Mouse (Mus musculus): Measurements from ENCODE around the gene A230050P20Rik. TPM values are rescaled to one million over a fixed set of nuclear protein-coding genes. Genes with fewer than 3 reads are reported as not detected.

A230050P20Rik gene
- polyA plus RNA-seq, 1 experiment from 2014 or later = 5.4 TPM

DNA sequence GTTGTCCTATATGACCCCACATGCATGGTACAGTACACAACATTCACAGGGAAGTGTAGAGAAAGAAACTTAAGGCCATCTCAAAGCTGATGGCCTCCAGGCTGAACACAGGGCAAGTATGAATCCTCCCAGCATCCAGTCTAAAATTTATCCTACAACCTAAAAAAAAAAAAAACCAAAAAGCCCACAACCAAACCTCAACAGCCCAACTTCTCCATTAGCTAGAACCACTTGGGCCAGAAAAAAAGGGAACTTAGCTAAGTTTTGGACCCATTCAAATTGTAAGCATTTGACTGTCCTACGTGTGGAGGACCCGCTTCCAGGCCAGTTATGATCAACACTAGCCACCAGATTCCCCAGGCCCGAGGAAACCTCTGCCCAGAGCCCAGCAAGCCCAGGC is 54.8 kb downstream of the A230050P20Rik start:
- no peak for DNase-seq
- Histone ChIP-seq H3K27me3 (ENCODE audit: insufficient read depth, low read length) (no peaks in the 10 kb centered on the region), H3K9ac (replicated peaks) (no peak overlapping the region), H3K4me1 (ENCODE audit: insufficient read depth) (no peaks in the 10 kb centered on the region), H3K27ac (ENCODE audit: low read depth) (no peak overlapping the region), H3K4me3 (ENCODE audit: low read depth, low read length) (no peak overlapping the region), H3K9me3 (ENCODE audit: low read length) (no peaks in the 10 kb centered on the region), H3K36me3 (replicated peaks; ENCODE audit: insufficient read depth, low read length) (peaks cover 93% of the 10 kb centered on the region), H3K4me2 (ENCODE audit: low read depth, low read length) (no peak overlapping the region)
- ATAC-seq = no peak
- TF ChIP-seq CTCF (IDR thresholded peaks at IDR 0.05; ENCODE audit: low read depth) (no peak), EP300 (IDR thresholded peaks at IDR 0.05; ENCODE audit: low read depth) (no peak)
- WGBS (ENCODE audit: insufficient replicate concordance) = 80% methylated on average over 3 of the region's 3 CpGs

Small RNA genes within 50 kb of the gene (microRNA-seq; reads per million reads assigned to microRNA genes)
- gene Mir7081 = not detected

Other genes with a start within 250 kb of the A230050P20Rik start
- gene Ubl5, start 225.8 kb upstream of the A230050P20Rik start, polyA plus RNA-seq (2015; fragmentation: Nextera tagmentation; extraction: Ambion mirVana) = 245 and 257 TPM in 2 replicates
- gene Fbxl12, start 223.9 kb upstream of the A230050P20Rik start, polyA plus RNA-seq (2015; fragmentation: Nextera tagmentation; extraction: Ambion mirVana) = 7.1 and 7.3 TPM in 2 replicates
- 15.0 and 15.5 TPM in 2 replicates for gene Pin1, start 216.5 kb upstream of the A230050P20Rik start, polyA plus RNA-seq (2015; fragmentation: Nextera tagmentation; extraction: Ambion mirVana)
- gene Olfm2, start 122.3 kb upstream of the A230050P20Rik start, polyA plus RNA-seq (2015; fragmentation: Nextera tagmentation; extraction: Ambion mirVana) = 0.20 and 0.34 TPM in 2 replicates
- 0.83 and 1.0 TPM in 2 replicates for gene Col5a3, start 53.6 kb upstream of the A230050P20Rik start, polyA plus RNA-seq (2015; fragmentation: Nextera tagmentation; extraction: Ambion mirVana)
- gene Rdh8, start 50.1 kb upstream of the A230050P20Rik start, polyA plus RNA-seq (2015; fragmentation: Nextera tagmentation; extraction: Ambion mirVana) = not detected in 2 replicates
- 16.6 TPM in 2 replicates for gene Angptl6, start 11.1 kb downstream of the A230050P20Rik start, polyA plus RNA-seq (2015; fragmentation: Nextera tagmentation; extraction: Ambion mirVana)
- gene Ppan, start 19.5 kb downstream of the A230050P20Rik start, polyA plus RNA-seq (2015; fragmentation: Nextera tagmentation; extraction: Ambion mirVana) = 32.4 and 32.5 TPM in 2 replicates
- 128 and 129 TPM in 2 replicates for gene Eif3g, start 30.0 kb downstream of the A230050P20Rik start, polyA plus RNA-seq (2015; fragmentation: Nextera tagmentation; extraction: Ambion mirVana)
- gene Dnmt1, start 91.2 kb downstream of the A230050P20Rik start, polyA plus RNA-seq (2015; fragmentation: Nextera tagmentation; extraction: Ambion mirVana) = 20.3 and 24.5 TPM in 2 replicates
- 2.4 and 3.1 TPM in 2 replicates for gene S1pr2, start 108.1 kb downstream of the A230050P20Rik start, polyA plus RNA-seq (2015; fragmentation: Nextera tagmentation; extraction: Ambion mirVana)
- 54.6 and 55.0 TPM in 2 replicates for gene Mrpl4, start 134.1 kb downstream of the A230050P20Rik start, polyA plus RNA-seq (2015; fragmentation: Nextera tagmentation; extraction: Ambion mirVana)
- gene Icam1, start 147.3 kb downstream of the A230050P20Rik start, polyA plus RNA-seq (2015; fragmentation: Nextera tagmentation; extraction: Ambion mirVana) = 12.7 and 13.6 TPM in 2 replicates
- gene Icam4, start 160.7 kb downstream of the A230050P20Rik start, polyA plus RNA-seq (2015; fragmentation: Nextera tagmentation; extraction: Ambion mirVana) = 57.7 and 58.5 TPM in 2 replicates
- gene Icam5, start 163.4 kb downstream of the A230050P20Rik start, polyA plus RNA-seq (2015; fragmentation: Nextera tagmentation; extraction: Ambion mirVana) = 0.05 and 0.08 TPM in 2 replicates
- 0.51 TPM in 1 of 2 replicates, not detected in the other for gene Zglp1, start 198.5 kb downstream of the A230050P20Rik start, polyA plus RNA-seq (2015; fragmentation: Nextera tagmentation; extraction: Ambion mirVana)
- gene Gm49373, start 204.5 kb downstream of the A230050P20Rik start, polyA plus RNA-seq (2015; fragmentation: Nextera tagmentation; extraction: Ambion mirVana) = 0.06 and 0.11 TPM in 2 replicates
- gene Fdx1l, start 205.0 kb downstream of the A230050P20Rik start, polyA plus RNA-seq (2015; fragmentation: Nextera tagmentation; extraction: Ambion mirVana) = 26.7 and 29.9 TPM in 2 replicates
- 0.40 and 0.61 TPM in 2 replicates for gene Gm38431, start 223.4 kb downstream of the A230050P20Rik start, polyA plus RNA-seq (2015; fragmentation: Nextera tagmentation; extraction: Ambion mirVana)
- 8.3 and 9.5 TPM in 2 replicates for gene Raver1, start 223.4 kb downstream of the A230050P20Rik start, polyA plus RNA-seq (2015; fragmentation: Nextera tagmentation; extraction: Ambion mirVana)

Data from liver, postnatal 0 days (tissue).